Mouse (Mus musculus) CH12.LX (cell line): ENCODE results near the gene Incenp. TPM values are rescaled to one million over a fixed set of nuclear protein-coding genes. Genes with fewer than 3 reads are reported as not detected.
A peak's percentile ranks its signal among the peaks of the same experiment; 100 is the strongest.

ENCODE experiments used
- DNase-seq: peaks from one replicate; pipeline ENCODE4 v3.0.0-alpha.2; 2013; ENCODE audit errors: extremely low read depth
- H3K27ac ChIP-seq: 2 replicates; pipeline ENCODE4 v1.5.1; 2012; ENCODE audit warnings: low read depth, mild to moderate bottlenecking, control low read depth, moderate library complexity; ENCODE audit not compliant: insufficient read depth
- H3K27me3 ChIP-seq: replicated peaks from 2 replicates; pipeline ENCODE3; 2012; ENCODE audit warnings: inconsistent platforms
- H3K36me3 ChIP-seq, 2 experiments: replicated peaks in 1 of 2; 2 replicates each; pipeline versions ENCODE3 to v1.6.1; 2012; ENCODE audit warnings: inconsistent platforms in 1 of 2, low read length in 1 of 2, mild to moderate bottlenecking in 1 of 2, mixed read lengths in 1 of 2, moderate library complexity in 1 of 2; ENCODE audit not compliant: control insufficient read depth in 1 of 2, insufficient read depth in 1 of 2
- H3K4me1 ChIP-seq, 2 experiments: 2 replicates each; pipeline ENCODE4 v1.6.1; 2012; ENCODE audit warnings: inconsistent platforms in 1 of 2, moderate library complexity in 1 of 2; ENCODE audit not compliant: insufficient read depth in 2 of 2, control insufficient read depth in 1 of 2
- H3K4me2 ChIP-seq: 2 replicates; pipeline ENCODE4 v1.6.1; 2012; ENCODE audit warnings: low read depth, mild to moderate bottlenecking, control low read depth; ENCODE audit not compliant: poor library complexity, insufficient read depth, severe bottlenecking
- H3K4me3 ChIP-seq, 3 experiments: fragments of 150-350 bp in 1 of 3; sonication (generic) in 1 of 3; replicated peaks in 1 of 3; 2 replicates each; pipeline versions ENCODE3 to v1.5.1; 2011 to 2012; ENCODE audit warnings: low read depth in 2 of 3, low read length in 2 of 3, mild to moderate bottlenecking in 2 of 3, moderate library complexity in 2 of 3, control low read depth in 1 of 3, improper control_type of control experiment in 1 of 3, inconsistent platforms in 1 of 3, mixed read lengths in 1 of 3; ENCODE audit not compliant: poor library complexity in 1 of 3
- H3K79me2 ChIP-seq: replicated peaks from 2 replicates; pipeline ENCODE4 v1.6.1; 2012; ENCODE audit warnings: mild to moderate bottlenecking, moderate library complexity; ENCODE audit not compliant: control insufficient read depth, poor library complexity, insufficient read depth, severe bottlenecking; ENCODE audit errors: extremely low read depth
- H3K9ac ChIP-seq: 2 replicates; pipeline ENCODE4 v1.6.1; 2012; ENCODE audit warnings: low read depth, mild to moderate bottlenecking, control low read depth, moderate library complexity; ENCODE audit not compliant: insufficient read depth
- H3K9me3 ChIP-seq: replicated peaks from 2 replicates; pipeline ENCODE3; 2012; ENCODE audit warnings: low read length, inconsistent platforms, mixed read lengths
- BHLHE40 ChIP-seq: IDR thresholded peaks from 2 replicates; pipeline ENCODE4 v1.6.1; 2011; ENCODE audit warnings: mild to moderate bottlenecking, low read depth, low read length, improper control_type of control experiment
- CHD2 ChIP-seq: IDR thresholded peaks from 2 replicates; pipeline ENCODE4 v1.6.1; 2011; ENCODE audit warnings: low read length, improper control_type of control experiment
- CTCF ChIP-seq, 2 experiments: IDR thresholded peaks in 1 of 2; conservative IDR thresholded peaks in 1 of 2; 2 replicates each; pipeline ENCODE4 v1.5.1; 2011 to 2012; ENCODE audit warnings: low read depth in 2 of 2, low read length in 2 of 2, improper control_type of control experiment in 1 of 2, inconsistent platforms in 1 of 2, mild to moderate bottlenecking in 1 of 2, moderate library complexity in 1 of 2
- E2F4 ChIP-seq: IDR thresholded peaks from 2 replicates; pipeline ENCODE4 v1.6.1; 2011; ENCODE audit warnings: low read depth, low read length, improper control_type of control experiment; ENCODE audit not compliant: insufficient replicate concordance
- ELF1 ChIP-seq: IDR thresholded peaks from 2 replicates; pipeline ENCODE4 v1.6.1; 2014; ENCODE audit warnings: low read depth, mild to moderate bottlenecking, inconsistent platforms, low read length, improper control_type of control experiment
- EP300 ChIP-seq: IDR thresholded peaks from 2 replicates; pipeline ENCODE4 v1.6.1; 2011; ENCODE audit warnings: low read length, improper control_type of control experiment
- ETS1 ChIP-seq: conservative IDR thresholded peaks from 2 replicates; pipeline ENCODE4 v1.6.1; 2012; ENCODE audit warnings: low read depth, mild to moderate bottlenecking, inconsistent platforms, low read length, improper control_type of control experiment, moderate library complexity
- GABPA ChIP-seq: IDR thresholded peaks from 2 replicates; pipeline ENCODE4 v1.6.1; 2012; ENCODE audit warnings: low read depth, low read length, improper control_type of control experiment, inconsistent platforms; ENCODE audit not compliant: insufficient replicate concordance
- HCFC1 ChIP-seq: IDR thresholded peaks from 2 replicates; pipeline ENCODE4 v1.6.1; 2012; ENCODE audit warnings: low read depth, mild to moderate bottlenecking, inconsistent platforms, low read length, improper control_type of control experiment
- IRF4 ChIP-seq: IDR thresholded peaks from 2 replicates; pipeline ENCODE4 v1.6.1; 2014; ENCODE audit warnings: low read depth, mild to moderate bottlenecking, inconsistent platforms, low read length, improper control_type of control experiment
- JUN ChIP-seq: IDR thresholded peaks from 2 replicates; pipeline ENCODE4 v1.6.1; 2011; ENCODE audit warnings: low read depth, mild to moderate bottlenecking, low read length, improper control_type of control experiment, moderate library complexity; ENCODE audit not compliant: insufficient read depth
- KAT2A ChIP-seq: IDR thresholded peaks from 2 replicates; pipeline ENCODE4 v1.6.1; 2012; ENCODE audit warnings: low read length, improper control_type of control experiment, inconsistent platforms; ENCODE audit not compliant: insufficient replicate concordance
- MAFK ChIP-seq: IDR thresholded peaks from 2 replicates; pipeline ENCODE4 v1.6.1; 2011; ENCODE audit warnings: low read length, improper control_type of control experiment; ENCODE audit not compliant: insufficient replicate concordance
- MAX ChIP-seq: IDR thresholded peaks from 2 replicates; pipeline ENCODE4 v1.6.1; 2011; ENCODE audit warnings: low read length, improper control_type of control experiment
- MAZ ChIP-seq: IDR thresholded peaks from 2 replicates; pipeline ENCODE4 v1.6.1; 2012; ENCODE audit warnings: low read depth, mild to moderate bottlenecking, inconsistent platforms, low read length, improper control_type of control experiment, moderate library complexity
- MEF2A ChIP-seq: IDR thresholded peaks from 2 replicates; pipeline ENCODE4 v1.6.1; 2014; ENCODE audit warnings: low read depth, mild to moderate bottlenecking, inconsistent platforms, low read length, improper control_type of control experiment, borderline replicate concordance
- MXI1 ChIP-seq: IDR thresholded peaks from 2 replicates; pipeline ENCODE4 v1.6.1; 2011; ENCODE audit warnings: mild to moderate bottlenecking, low read depth, low read length, improper control_type of control experiment
- MYC ChIP-seq: IDR thresholded peaks from 2 replicates; pipeline ENCODE4 v1.6.1; 2011; ENCODE audit warnings: low read depth, mild to moderate bottlenecking, improper control_type of control experiment, low read length
- NELFE ChIP-seq: IDR thresholded peaks from 2 replicates; pipeline ENCODE4 v1.6.1; 2011; ENCODE audit warnings: low read depth, low read length, improper control_type of control experiment
- NRF1 ChIP-seq: IDR thresholded peaks from 2 replicates; pipeline ENCODE4 v1.6.1; 2014; ENCODE audit warnings: low read depth, mild to moderate bottlenecking, inconsistent platforms, low read length, improper control_type of control experiment, moderate library complexity
- POLR2A ChIP-seq: IDR thresholded peaks from 2 replicates; pipeline ENCODE4 v1.6.1; 2011; ENCODE audit warnings: low read depth, mild to moderate bottlenecking, improper control_type of control experiment, low read length
- POLR2AphosphoS2 ChIP-seq: IDR thresholded peaks from 2 replicates; pipeline ENCODE4 v1.6.1; 2011; ENCODE audit warnings: low read depth, low read length, improper control_type of control experiment
- RCOR1 ChIP-seq: conservative IDR thresholded peaks from 2 replicates; pipeline ENCODE4 v1.6.1; 2012; ENCODE audit warnings: low read depth, mild to moderate bottlenecking, inconsistent platforms, low read length, improper control_type of control experiment
- TBP ChIP-seq: conservative IDR thresholded peaks from 2 replicates; pipeline ENCODE4 v1.6.1; 2011; ENCODE audit warnings: low read depth, low read length, improper control_type of control experiment
- TCF12 ChIP-seq: IDR thresholded peaks from 2 replicates; pipeline ENCODE4 v1.6.1; 2014; ENCODE audit warnings: low read depth, mild to moderate bottlenecking, inconsistent platforms, low read length, improper control_type of control experiment
- UBTF ChIP-seq: IDR thresholded peaks from 2 replicates; pipeline ENCODE4 v1.6.1; 2012; ENCODE audit warnings: low read depth, mild to moderate bottlenecking, inconsistent platforms, low read length, improper control_type of control experiment, moderate library complexity
- USF1 ChIP-seq: IDR thresholded peaks from 2 replicates; pipeline ENCODE4 v1.6.1; 2014; ENCODE audit warnings: low read depth, mild to moderate bottlenecking, inconsistent platforms, low read length, improper control_type of control experiment
- ZC3H11A ChIP-seq: IDR thresholded peaks from 2 replicates; pipeline ENCODE4 v1.6.1; 2012; ENCODE audit warnings: low read depth, mild to moderate bottlenecking, inconsistent platforms, low read length, improper control_type of control experiment
- ZKSCAN1 ChIP-seq: IDR thresholded peaks from 2 replicates; pipeline ENCODE4 v1.6.1; 2012; ENCODE audit warnings: low read depth, inconsistent platforms, low read length, improper control_type of control experiment, borderline replicate concordance
- ZMIZ1 ChIP-seq: IDR thresholded peaks from 2 replicates; pipeline ENCODE4 v1.6.1; 2012; ENCODE audit warnings: low read depth, mild to moderate bottlenecking, inconsistent platforms, low read length, improper control_type of control experiment
- dilution Hi-C: fragments of 300-500 bp; cut with MboI; formaldehyde crosslinking; loops from 2 replicates; pipeline ENCODE4 v1.14.3; 2020; ENCODE audit warnings: low sequenced_read_pairs; ENCODE audit not compliant: extremely low pct_unique_long_range_greater_than_20kb, extremely low pct_ligation_motif_present
- in situ Hi-C: fragments of 300-500 bp; cut with MboI; formaldehyde crosslinking; loops from 3 replicates; pipeline ENCODE4 v1.14.3; 2019; ENCODE audit warnings: low sequenced_read_pairs, low pct_ligation_motif_present, low pct_unique_long_range_greater_than_20kb, mixed read lengths
- polyA plus RNA-seq: library from polyadenylated mRNA; unstranded; fragments of >175 nt; gene quantifications from 2 replicates; pipeline ENCODE4 v1.2.1, GENCODE M21; 2012; ENCODE audit warnings: low read depth; ENCODE audit not compliant: insufficient read length
- total RNA-seq, 2 experiments: library from RNA; depleted of rRNA; stranded (reverse); fragments of 300-350 nt in 1 of 2; fragments of >200 nt in 1 of 2; gene quantifications; 2 replicates each; pipeline ENCODE4 v1.2.3; 2012 to 2014

Gene Incenp
- total and polyA plus RNA-seq, 3 experiments: 58.5 to 201 (median 73.4) TPM

- Histone ChIP-seq H3K27ac (peak overlapping the region; percentile 97), H3K36me3 (no peaks in the 10 kb centered on the region), H3K9me3 (no peaks in the 10 kb centered on the region), H3K4me2 (peak overlapping the region; percentile 84), H3K4me1 (peaks cover 38 to 88% of the 10 kb centered on the region in 2 experiments), H3K27me3 (no peaks in the 10 kb centered on the region), H3K9ac (peak overlapping the region; percentile 70), H3K4me3 (peak overlapping the region; percentile 11 to 55 (median 52)), H3K79me2 (no peaks in the 10 kb centered on the region)
- no peak for TF ChIP-seq KAT2A
- TF ChIP-seq NELFE: 0 out of 2 replicates have a peak, but pooled peaks have one; percentile 47
- peak; percentile 92 for TF ChIP-seq MAZ
- TF ChIP-seq IRF4: no peak
- peak; percentile 79 for TF ChIP-seq BHLHE40
- TF ChIP-seq TBP: peak; percentile 42; the same call in 1 of the 2 replicates
- no peak for TF ChIP-seq NRF1
- peak; percentile 37; the same call in 1 of the 2 replicates for TF ChIP-seq HCFC1
- peak; percentile 72; the same call in 1 of the 2 replicates for TF ChIP-seq EP300
- peak; percentile 88 for TF ChIP-seq ETS1
- TF ChIP-seq TCF12: 0 out of 2 replicates have a peak, but pooled peaks have one; percentile 26
- peak; percentile 45; the same call in 1 of the 2 replicates for TF ChIP-seq MXI1
- TF ChIP-seq MYC: peak; percentile 83; the same call in 1 of the 2 replicates
- TF ChIP-seq MAX: peak; percentile 79
- TF ChIP-seq JUN: peak; percentile 16; the same call in 1 of the 2 replicates
- TF ChIP-seq MAFK: peak; percentile 82; the same call in 1 of the 2 replicates
- TF ChIP-seq GABPA: no peak
- 0 out of 2 replicates have a peak, but pooled peaks have one; percentile 6 for TF ChIP-seq ELF1
- DNase-seq: peak; percentile 76
- dilution Hi-C loops: no loop called here
- in situ Hi-C loops: no loop called here
Observed at GRCm38 (mm10) chr19:9938824-9939303, 39.5 kb upstream of the Incenp start.

DNA sequence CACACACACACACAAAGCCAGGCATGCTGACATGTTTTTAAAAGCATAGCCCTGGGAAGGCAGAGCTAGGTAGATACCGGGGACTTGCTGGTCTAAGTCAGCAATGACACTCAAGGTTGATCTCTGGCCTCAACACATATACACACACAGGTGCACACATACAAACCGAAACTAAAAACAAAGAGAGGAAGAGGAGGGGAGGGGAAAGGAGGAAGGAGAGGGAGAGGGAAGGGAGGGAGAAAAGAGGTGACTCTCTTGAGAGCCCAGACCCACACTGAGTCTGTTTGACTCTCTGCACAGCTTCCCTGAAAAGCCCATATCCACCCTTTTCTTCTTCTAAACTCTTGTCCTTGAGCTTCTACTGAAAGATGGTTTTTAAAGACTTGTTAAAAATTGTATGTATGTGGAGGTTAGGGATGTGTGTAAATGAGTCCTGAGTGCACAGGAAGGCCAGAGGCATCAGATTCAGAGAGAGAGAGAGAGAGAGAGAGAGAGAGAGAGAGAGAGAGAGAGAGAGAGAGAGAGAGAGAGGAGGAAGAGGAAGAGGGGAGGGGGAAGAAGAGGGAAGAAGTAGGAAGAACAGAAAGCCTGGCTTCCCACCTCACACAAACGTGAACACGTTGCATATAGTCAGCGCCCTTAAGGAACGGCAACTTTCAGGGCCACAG, 38.9 kb upstream of the Incenp start:
- Histone ChIP-seq H3K4me2 (peak overlapping the region; percentile 84), H3K27ac (peak overlapping the region; percentile 97), H3K27me3 (no peaks in the 10 kb centered on the region), H3K9ac (peak overlapping the region; percentile 70), H3K4me1 (peaks cover 37 to 88% of the 10 kb centered on the region in 2 experiments), H3K36me3 (no peaks in the 10 kb centered on the region), H3K9me3 (no peaks in the 10 kb centered on the region), H3K4me3 (peak overlapping the region; percentile 11 to 55 (median 52)), H3K79me2 (no peaks in the 10 kb centered on the region)
- in situ Hi-C loops: no loop called here
- DNase-seq: peak; percentile 62
- dilution Hi-C loops: no loop called here
- TF ChIP-seq POLR2A (peak; percentile 42), ZMIZ1 (no peak), CHD2 (no peak), TBP (no peak), CTCF (conservative IDR thresholded peaks at IDR 0.05 in 1 of 2, IDR thresholded peaks at IDR 0.05 in 1 of 2; ENCODE audit: low read depth in 2 of 2, low read length in 2 of 2) (no peak), RCOR1 (no peak), UBTF (no peak), E2F4 (no peak), POLR2AphosphoS2 (no peak), ZC3H11A (no peak), HCFC1 (no peak), MXI1 (no peak), ZKSCAN1 (no peak), TCF12 (peak; percentile 25; the same call in 1 of the 2 replicates), MAX (no peak), JUN (no peak), MEF2A (no peak), USF1 (no peak), GABPA (no peak)
